ENCODE assay signal across 8 mouse cellular contexts in genomic region chr11:69088856-69089615, GRCm38 (mm10). TPM values are rescaled to one million over a fixed set of nuclear protein-coding genes. Genes with fewer than 3 reads are reported as not detected.
DNase-seq lines count a peak whose midpoint lies in the region; ATAC-seq and TF ChIP-seq lines count a peak whose summit lies in the region.

No protein-coding gene starts in this region.

- no peaks in the 10 kb centered on the region for H3K27me3 ChIP-seq in kidney, adult 2 months (replicated peaks; ENCODE audit: control insufficient read depth, insufficient read depth, low read length)
- peaks cover 18% of the 10 kb centered on the region for H3K27me3 ChIP-seq in CH12.LX (replicated peaks)
- no peaks in the 10 kb centered on the region for H3K27me3 ChIP-seq in intestine, embryonic 16.5 days (replicated peaks; ENCODE audit: control insufficient read depth, insufficient read depth, low read length)
- no peaks in the 10 kb centered on the region for H3K27me3 ChIP-seq in midbrain, embryonic 16.5 days (ENCODE audit: control insufficient read depth, insufficient read depth, low read depth, low read length)

- peak; percentile 37 for ATAC-seq in intestine, embryonic 16.5 days
- peak; percentile 26 for ATAC-seq in midbrain, embryonic 16.5 days

- no peak for TF ChIP-seq CTCF in kidney, adult 2 months (conservative IDR thresholded peaks at IDR 0.05; ENCODE audit: insufficient read depth, insufficient read length, low read depth, low read length)
- TF ChIP-seq CTCF in CH12.LX (conservative IDR thresholded peaks at IDR 0.05 in 1 of 2, IDR thresholded peaks at IDR 0.05 in 1 of 2; ENCODE audit: low read depth in 2 of 2, low read length in 2 of 2), result no peak
- no peak for TF ChIP-seq CTCF in embryonic fibroblast, embryonic 13.5 days (IDR thresholded peaks at IDR 0.05; ENCODE audit: borderline replicate concordance, insufficient read depth, low read length)

- peak overlapping the region; percentile 98 for H3K27ac ChIP-seq in kidney, adult 2 months (ENCODE audit: insufficient read depth, low read depth, low read length)
- H3K27ac ChIP-seq in CH12.LX (ENCODE audit: insufficient read depth, low read depth), result peak overlapping the region; percentile 57
- H3K27ac ChIP-seq in embryonic fibroblast, embryonic 13.5 days (ENCODE audit: insufficient read depth, low read length), result peak overlapping the region; percentile 72; the same call in 1 of the 2 replicates
- peak overlapping the region; percentile 93 for H3K27ac ChIP-seq in intestine, embryonic 16.5 days (ENCODE audit: low read length)
- H3K27ac ChIP-seq in midbrain, embryonic 16.5 days (ENCODE audit: low read length), result peak overlapping the region; percentile 98

- H3K9ac ChIP-seq in CH12.LX (ENCODE audit: insufficient read depth, low read depth), result peak overlapping the region; percentile 96
- H3K9ac ChIP-seq in intestine, embryonic 16.5 days (ENCODE audit: low read depth, low read length), result peak overlapping the region; percentile 100
- H3K9ac ChIP-seq in midbrain, embryonic 16.5 days (ENCODE audit: low read depth, low read length), result peak overlapping the region; percentile 99

- dilution Hi-C loops in CH12.LX (cut with MboI; ENCODE audit: extremely low pct_ligation_motif_present, extremely low pct_unique_long_range_greater_than_20kb, low sequenced_read_pairs), result no loop called here

- peak overlapping the region; percentile 98 for H3K4me3 ChIP-seq in kidney, adult 2 months (ENCODE audit: insufficient read depth, low read depth, low read length)
- H3K4me3 ChIP-seq in CH12.LX (replicated peaks in 1 of 3; ENCODE audit: low read depth in 2 of 3, low read length in 2 of 3, poor library complexity in 1 of 3), result peak overlapping the region; percentile 89 to 99 (median 89)
- H3K4me3 ChIP-seq in embryonic fibroblast, embryonic 13.5 days (ENCODE audit: insufficient read depth, low read length), result peak overlapping the region; percentile 98
- peak overlapping the region; percentile 97 for H3K4me3 ChIP-seq in intestine, embryonic 16.5 days (ENCODE audit: low read length)
- peak overlapping the region; percentile 83 for H3K4me3 ChIP-seq in midbrain, embryonic 16.5 days (ENCODE audit: low read depth, low read length)

- TF ChIP-seq POLR2A in kidney, adult 2 months (IDR thresholded peaks at IDR 0.05; ENCODE audit: low read depth, low read length), result no peak
- no peak for TF ChIP-seq POLR2A in CH12.LX (IDR thresholded peaks at IDR 0.05; ENCODE audit: low read depth, low read length)
- no peak for TF ChIP-seq POLR2A in embryonic fibroblast, embryonic 13.5 days (IDR thresholded peaks at IDR 0.05; ENCODE audit: low read depth, low read length)

- TF ChIP-seq EP300 in CH12.LX (IDR thresholded peaks at IDR 0.05; ENCODE audit: low read length), result no peak

- WGBS in kidney, adult 2 months, result 7% methylated on average over 25 of the region's 25 CpGs
- 8% methylated on average over 25 of the region's 25 CpGs for WGBS in intestine, embryonic 16.5 days
- WGBS in midbrain, embryonic 16.5 days, result 11% methylated on average over 25 of the region's 25 CpGs

- in situ Hi-C loops in CH12.LX (cut with MboI; ENCODE audit: low pct_ligation_motif_present, low pct_unique_long_range_greater_than_20kb, low sequenced_read_pairs), result loop anchor here (25.0 kb wide), 1 partner anchor 923 kb away; the partner anchor contains the start of genes Acadvl, Dlg4 and Dvl2

- peak; percentile 47 for DNase-seq in kidney, adult 2 months
- no peak for DNase-seq in kidney, adult 9 months
- DNase-seq in CH12.LX (ENCODE audit: extremely low read depth), result no peak
- no peak for DNase-seq in ovary, adult 18-20 months (ENCODE audit: low spot score)
- no peak for DNase-seq in T-cell, adult 2 months (ENCODE audit: low spot score)

- peaks cover 11% of the 10 kb centered on the region for H3K4me1 ChIP-seq in kidney, adult 2 months (ENCODE audit: control insufficient read depth, insufficient read depth, low read length)
- H3K4me1 ChIP-seq in CH12.LX (ENCODE audit: control insufficient read depth in 1 of 2, insufficient read depth in 2 of 2), result peaks cover 23 to 51% of the 10 kb centered on the region in 2 experiments
- peaks cover 2% of the 10 kb centered on the region; the same call in 1 of the 2 replicates for H3K4me1 ChIP-seq in embryonic fibroblast, embryonic 13.5 days (ENCODE audit: control insufficient read depth, insufficient read depth, low read length)
- peaks cover 41% of the 10 kb centered on the region for H3K4me1 ChIP-seq in intestine, embryonic 16.5 days (ENCODE audit: control insufficient read depth, insufficient read depth, low read length)
- H3K4me1 ChIP-seq in midbrain, embryonic 16.5 days (ENCODE audit: control insufficient read depth, insufficient read depth, low read length), result peaks cover 27% of the 10 kb centered on the region

- H3K79me2 ChIP-seq in CH12.LX (replicated peaks; ENCODE audit: control insufficient read depth, extremely low read depth, insufficient read depth, poor library complexity, severe bottlenecking), result peaks cover 29% of the 10 kb centered on the region

- no peak for TF ChIP-seq RAD21 in CH12.LX (IDR thresholded peaks at IDR 0.05; ENCODE audit: low read depth, low read length)

- H3K9me3 ChIP-seq in CH12.LX (replicated peaks; ENCODE audit: low read length), result no peaks in the 10 kb centered on the region
- no peaks in the 10 kb centered on the region for H3K9me3 ChIP-seq in intestine, embryonic 16.5 days (ENCODE audit: control insufficient read depth, low read length)
- no peaks in the 10 kb centered on the region for H3K9me3 ChIP-seq in midbrain, embryonic 16.5 days (replicated peaks; ENCODE audit: control insufficient read depth, low read length, poor library complexity, severe bottlenecking)

- H3K4me2 ChIP-seq in CH12.LX (ENCODE audit: insufficient read depth, low read depth, poor library complexity, severe bottlenecking), result peak overlapping the region; percentile 71
- H3K4me2 ChIP-seq in intestine, embryonic 16.5 days (ENCODE audit: low read depth, low read length), result peak overlapping the region; percentile 89
- H3K4me2 ChIP-seq in midbrain, embryonic 16.5 days (ENCODE audit: low read length), result peak overlapping the region; percentile 85

- no peaks in the 10 kb centered on the region for H3K36me3 ChIP-seq in kidney, adult 2 months (ENCODE audit: control insufficient read depth, insufficient read depth, low read length)
- H3K36me3 ChIP-seq in CH12.LX (replicated peaks in 1 of 2; ENCODE audit: control insufficient read depth in 1 of 2, insufficient read depth in 1 of 2, low read length in 1 of 2), result peaks cover 23 to 37% of the 10 kb centered on the region in 2 experiments
- peaks cover 2% of the 10 kb centered on the region; the same call in 1 of the 2 replicates for H3K36me3 ChIP-seq in intestine, embryonic 16.5 days (ENCODE audit: control insufficient read depth, insufficient read depth, low read length)
- peaks cover 8% of the 10 kb centered on the region; the same call in 1 of the 2 replicates for H3K36me3 ChIP-seq in midbrain, embryonic 16.5 days (ENCODE audit: control insufficient read depth, insufficient read depth, low read length)

RNA-seq across cellular contexts. Expression of gene Vamp2, which starts 0.7 kb away (rescaled TPM):
- 102 and 106 TPM in 2 replicates for polyA plus RNA-seq in kidney, adult 2 months (2012; rRNA removed)
- 8.0 and 8.2 TPM in 2 replicates for total RNA-seq in CH12.LX (2012; rRNA removed)
- total RNA-seq in CH12.LX (2014; rRNA removed), result 1.3 and 1.4 TPM in 2 replicates
- polyA plus RNA-seq in CH12.LX (2012; ENCODE audit: insufficient read length, low read depth), result 26.0 and 26.7 TPM in 2 replicates
- polyA plus RNA-seq in embryonic fibroblast, embryonic 13.5 days (2011; ENCODE audit: insufficient read length, low read depth, missing spikeins), result 51.1 and 58.3 TPM in 2 replicates
- 65.8 TPM in 2 replicates for polyA plus RNA-seq in intestine, embryonic 16.5 days (2015; fragmentation: Nextera tagmentation; extraction: Ambion mirVana)
- 335 and 438 TPM in 2 replicates for polyA plus RNA-seq in midbrain, embryonic 16.5 days (2015; fragmentation: Nextera tagmentation; extraction: Ambion mirVana)

RNA-seq across cellular contexts. Expression of gene Per1, which starts 6.0 kb away (rescaled TPM):
- polyA plus RNA-seq in kidney, adult 2 months (2012; rRNA removed), result 13.5 and 14.7 TPM in 2 replicates
- total RNA-seq in CH12.LX (2012; rRNA removed), result 11.5 and 11.8 TPM in 2 replicates
- 2.8 and 3.2 TPM in 2 replicates for total RNA-seq in CH12.LX (2014; rRNA removed)
- polyA plus RNA-seq in CH12.LX (2012; ENCODE audit: insufficient read length, low read depth), result 37.9 and 38.3 TPM in 2 replicates
- 23.1 and 30.9 TPM in 2 replicates for polyA plus RNA-seq in embryonic fibroblast, embryonic 13.5 days (2011; ENCODE audit: insufficient read length, low read depth, missing spikeins)
- polyA plus RNA-seq in intestine, embryonic 16.5 days (2015; fragmentation: Nextera tagmentation; extraction: Ambion mirVana), result 13.6 and 13.7 TPM in 2 replicates
- 12.4 TPM in 2 replicates for polyA plus RNA-seq in midbrain, embryonic 16.5 days (2015; fragmentation: Nextera tagmentation; extraction: Ambion mirVana)

RNA-seq across cellular contexts. Expression of gene Tmem107, which starts 18.4 kb away (rescaled TPM):
- 41.7 and 48.0 TPM in 2 replicates for polyA plus RNA-seq in kidney, adult 2 months (2012; rRNA removed)
- 24.4 and 30.1 TPM in 2 replicates for total RNA-seq in CH12.LX (2012; rRNA removed)
- 20.3 and 31.3 TPM in 2 replicates for total RNA-seq in CH12.LX (2014; rRNA removed)
- 13.4 and 22.6 TPM in 2 replicates for polyA plus RNA-seq in CH12.LX (2012; ENCODE audit: insufficient read length, low read depth)
- 14.0 and 17.6 TPM in 2 replicates for polyA plus RNA-seq in embryonic fibroblast, embryonic 13.5 days (2011; ENCODE audit: insufficient read length, low read depth, missing spikeins)
- polyA plus RNA-seq in intestine, embryonic 16.5 days (2015; fragmentation: Nextera tagmentation; extraction: Ambion mirVana), result 38.6 and 44.8 TPM in 2 replicates
- polyA plus RNA-seq in midbrain, embryonic 16.5 days (2015; fragmentation: Nextera tagmentation; extraction: Ambion mirVana), result 41.2 and 44.0 TPM in 2 replicates

RNA-seq across cellular contexts. Expression of gene Borcs6, which starts 29.5 kb away (rescaled TPM):
- polyA plus RNA-seq in kidney, adult 2 months (2012; rRNA removed), result 14.8 and 15.6 TPM in 2 replicates
- 9.7 and 11.1 TPM in 2 replicates for total RNA-seq in CH12.LX (2012; rRNA removed)
- total RNA-seq in CH12.LX (2014; rRNA removed), result 5.1 and 7.3 TPM in 2 replicates
- polyA plus RNA-seq in CH12.LX (2012; ENCODE audit: insufficient read length, low read depth), result 5.4 and 6.2 TPM in 2 replicates
- 9.7 and 11.2 TPM in 2 replicates for polyA plus RNA-seq in embryonic fibroblast, embryonic 13.5 days (2011; ENCODE audit: insufficient read length, low read depth, missing spikeins)
- 8.0 and 8.6 TPM in 2 replicates for polyA plus RNA-seq in intestine, embryonic 16.5 days (2015; fragmentation: Nextera tagmentation; extraction: Ambion mirVana)
- polyA plus RNA-seq in midbrain, embryonic 16.5 days (2015; fragmentation: Nextera tagmentation; extraction: Ambion mirVana), result 15.7 and 20.4 TPM in 2 replicates

RNA-seq across cellular contexts. Expression of gene Hes7, which starts 31.2 kb away (rescaled TPM):
- polyA plus RNA-seq in kidney, adult 2 months (2012; rRNA removed), result 0.18 and 0.19 TPM in 2 replicates
- total RNA-seq in CH12.LX (2012; rRNA removed) (0.04 TPM in 1 of 2 replicates, not detected in the other), CH12.LX (2014; rRNA removed) (not detected in 2 replicates)
- polyA plus RNA-seq in CH12.LX (2012; ENCODE audit: insufficient read length, low read depth), result not detected in 2 replicates
- not detected in 2 replicates for polyA plus RNA-seq in embryonic fibroblast, embryonic 13.5 days (2011; ENCODE audit: insufficient read length, low read depth, missing spikeins)
- 0.29 and 0.33 TPM in 2 replicates for polyA plus RNA-seq in intestine, embryonic 16.5 days (2015; fragmentation: Nextera tagmentation; extraction: Ambion mirVana)
- polyA plus RNA-seq in midbrain, embryonic 16.5 days (2015; fragmentation: Nextera tagmentation; extraction: Ambion mirVana), result 0.75 and 1.1 TPM in 2 replicates
